Mouse (Mus musculus): ENCODE measurements at regions not wholly inside any gene's neighbourhood (a gene's known extent, or its start where the extent isn't known, plus 50 kb on each side); places are given as distances from the start of the nearest gene placed in this dataset.

DNA sequence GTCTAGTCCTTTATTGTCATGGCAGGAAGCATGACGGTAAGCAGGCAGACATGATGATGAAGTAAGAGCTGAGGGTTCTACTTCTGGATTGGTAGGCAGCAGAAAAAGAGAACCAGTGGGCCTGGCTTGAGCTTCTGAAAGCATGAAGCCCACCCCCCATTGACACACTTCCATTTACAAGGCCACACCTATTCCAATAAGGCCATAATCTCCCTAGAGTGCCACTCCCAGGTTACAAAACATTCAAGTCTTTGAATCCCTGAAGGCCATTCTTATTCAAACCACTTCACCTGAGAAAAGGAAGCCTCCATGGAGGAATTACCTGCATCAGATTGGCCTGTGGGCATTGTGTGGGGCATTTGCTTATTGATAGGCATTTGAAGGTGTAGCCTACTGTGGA is 92.2 kb upstream of the Paqr3 start:
- TF ChIP-seq CTCF (IDR thresholded peaks at IDR 0.05; ENCODE audit: low read depth) (no peak), EP300 (IDR thresholded peaks at IDR 0.05; ENCODE audit: low read depth) (no peak)
